Mouse (Mus musculus): ENCODE data around the gene Ust.

The Ust gene

DNA sequence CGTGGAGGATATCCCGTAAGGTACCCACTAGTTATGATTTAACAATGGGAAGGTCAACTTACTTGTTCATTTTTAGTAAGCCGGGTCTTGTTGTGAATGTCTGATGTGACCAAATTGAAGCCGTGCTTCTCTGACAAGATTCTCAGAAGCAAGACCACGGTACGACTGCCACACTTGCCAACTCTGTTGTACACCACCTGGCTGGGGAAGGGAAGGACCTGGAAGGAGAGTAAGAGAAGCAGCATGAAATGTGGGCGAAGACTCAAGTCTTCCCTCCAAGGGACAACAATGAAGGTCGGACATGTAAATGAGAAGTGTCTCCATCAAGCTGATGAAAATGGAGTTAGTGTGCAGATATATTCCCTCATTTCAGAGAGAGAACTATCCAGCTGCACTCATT is 188.6 kb downstream of the Ust start:
- in situ Hi-C loops (cut with MseI, MboI) = no loop called here

DNA sequence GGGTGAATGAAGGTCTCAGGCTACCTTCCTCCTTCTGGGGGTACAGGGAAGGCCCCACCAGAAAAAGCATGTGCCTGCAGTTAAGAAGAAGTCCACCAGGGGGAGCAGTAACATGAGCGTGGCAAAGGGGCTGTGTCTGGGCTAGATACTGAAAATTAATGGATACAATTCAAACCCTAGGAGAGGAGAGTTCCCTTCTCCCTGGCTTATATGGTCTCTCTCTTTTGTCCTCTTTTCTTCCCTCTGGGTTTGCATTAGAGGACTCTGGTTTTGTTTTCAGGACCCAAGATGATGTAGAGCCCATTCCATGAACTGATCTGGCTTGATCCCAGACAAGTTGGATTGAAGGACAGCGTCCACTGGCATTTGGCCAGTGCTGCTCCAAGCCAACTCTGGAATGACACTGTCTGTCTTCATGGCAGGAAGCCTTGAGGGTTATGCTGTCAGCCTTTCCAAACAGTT is 195.3 kb downstream of the Ust start:
- in situ Hi-C loops (cut with MseI, MboI) = no loop called here

DNA sequence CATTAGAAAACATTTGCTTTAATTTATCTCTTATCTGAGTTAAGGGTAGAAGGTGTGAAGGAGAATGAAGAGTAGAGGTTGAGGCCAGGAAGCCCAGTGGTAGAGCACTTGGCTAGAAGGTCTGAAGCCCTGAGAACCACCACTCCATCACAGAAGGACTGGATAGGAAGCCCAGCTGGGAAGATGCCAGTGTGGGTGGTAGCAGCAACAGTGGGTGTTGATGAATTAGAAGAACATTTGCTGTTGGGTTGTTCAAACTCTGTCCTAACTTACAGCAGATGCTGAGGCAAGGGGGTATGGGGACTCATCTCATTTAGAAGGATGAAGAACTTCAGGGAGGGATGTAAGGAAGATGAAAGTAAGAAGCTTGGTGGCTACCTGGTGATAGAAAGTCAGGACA is 197.9 kb downstream of the Ust start:
- in situ Hi-C loops (cut with MseI, MboI) = no loop called here

GRCm38 (mm10) chr10:8309435-8309834 is 209.2 kb downstream of the Ust start:
- in situ Hi-C loops (cut with MseI, MboI) = no loop called here

GRCm38 (mm10) chr10:8304211-8304610 is 214.4 kb downstream of the Ust start:
- in situ Hi-C loops (cut with MseI, MboI) = no loop called here

GRCm38 (mm10) chr10:8299166-8299565 is 219.5 kb downstream of the Ust start:
- in situ Hi-C loops (cut with MseI, MboI) = no loop called here

- in situ Hi-C loops (cut with MseI, MboI) = no loop called here
These were observed 221.4 kb downstream of the Ust start for GRCm38 (mm10) chr10:8297214-8297613.

GRCm38 (mm10) chr10:8290661-8291060 is 228.0 kb downstream of the Ust start:
- in situ Hi-C loops (cut with MseI, MboI) = no loop called here

DNA sequence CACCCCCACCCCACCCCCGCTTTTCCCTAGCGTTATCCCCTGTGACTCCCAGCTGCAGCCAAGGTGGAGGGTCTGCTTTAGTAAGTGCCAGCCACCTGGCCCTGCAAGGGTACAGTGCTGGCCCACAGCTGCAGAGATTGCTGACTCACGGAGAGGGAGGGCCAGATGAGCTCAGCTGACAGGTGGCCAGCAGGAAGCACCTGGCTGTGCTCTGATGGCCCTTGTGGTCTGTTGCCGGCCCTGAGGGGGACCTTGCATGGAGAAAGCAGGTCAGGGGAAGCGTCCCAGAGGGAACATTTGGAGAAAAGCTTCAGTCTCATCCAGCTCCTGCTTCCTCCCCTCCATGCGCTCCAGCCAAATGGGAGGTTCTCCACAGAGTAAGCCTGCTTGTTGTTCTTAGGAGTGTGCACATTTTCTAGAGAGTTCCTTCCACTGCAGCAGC is 231.3 kb downstream of the Ust start:
- in situ Hi-C loops (cut with MseI, MboI) = no loop called here

DNA sequence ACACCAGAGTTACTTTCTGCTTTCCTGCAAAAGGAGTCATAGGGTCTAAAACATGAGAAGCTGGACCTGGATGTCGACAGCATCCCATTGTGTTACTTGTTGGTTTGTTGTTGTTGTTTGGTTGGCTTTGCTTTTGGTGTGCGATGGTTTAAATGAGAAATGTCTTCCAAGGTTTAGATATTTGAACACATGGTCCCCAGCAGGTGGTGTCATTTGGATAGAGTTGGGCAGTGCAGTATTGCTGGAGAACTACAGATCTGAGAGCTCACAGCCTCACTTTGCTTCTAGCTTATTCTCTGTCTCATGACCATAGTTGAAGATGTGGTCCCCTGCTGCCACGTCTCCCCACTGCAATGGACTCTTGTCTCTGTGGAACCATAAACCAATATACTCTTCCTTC is 234.6 kb downstream of the Ust start:
- in situ Hi-C loops (cut with MseI, MboI) = no loop called here

- in situ Hi-C loops (cut with MseI, MboI) = no loop called here
These were observed 241.5 kb downstream of the Ust start for GRCm38 (mm10) chr10:8277094-8277493.

GRCm38 (mm10) chr10:8269681-8270080 is 248.9 kb downstream of the Ust start:
- in situ Hi-C loops (cut with MseI, MboI) = no loop called here

- in situ Hi-C loops (cut with MseI, MboI) = no loop called here
These were observed 258.9 kb downstream of the Ust start for GRCm38 (mm10) chr10:8259716-8260115.

- in situ Hi-C loops (cut with MseI, MboI) = no loop called here
These were observed 268.6 kb downstream of the Ust start for GRCm38 (mm10) chr10:8250005-8250404.

DNA sequence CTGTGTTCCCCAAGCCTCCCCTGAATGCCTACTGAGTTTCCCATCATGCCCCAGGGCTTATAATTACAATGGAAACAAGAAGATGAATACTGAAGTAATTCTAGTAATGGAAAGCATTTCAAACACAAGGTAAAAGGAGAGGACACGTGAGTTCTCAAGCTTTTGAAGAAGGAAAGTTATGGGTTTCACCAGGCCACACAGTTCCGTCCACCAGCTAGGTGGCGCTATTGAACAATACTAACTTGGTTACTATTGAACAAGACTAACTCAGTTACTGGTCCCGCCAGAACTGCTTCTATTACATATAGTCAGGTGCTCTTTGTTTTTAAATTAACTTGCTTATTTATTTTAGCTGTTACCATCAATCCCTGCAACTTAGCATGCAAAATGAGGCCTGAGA is 276.3 kb downstream of the Ust start:
- in situ Hi-C loops (cut with MseI, MboI) = no loop called here

- in situ Hi-C loops (cut with MseI, MboI) = no loop called here
These were observed 277.9 kb downstream of the Ust start for GRCm38 (mm10) chr10:8240703-8241102.

- in situ Hi-C loops (cut with MseI, MboI) = no loop called here
These were observed 278.4 kb downstream of the Ust start for GRCm38 (mm10) chr10:8240242-8240641.

DNA sequence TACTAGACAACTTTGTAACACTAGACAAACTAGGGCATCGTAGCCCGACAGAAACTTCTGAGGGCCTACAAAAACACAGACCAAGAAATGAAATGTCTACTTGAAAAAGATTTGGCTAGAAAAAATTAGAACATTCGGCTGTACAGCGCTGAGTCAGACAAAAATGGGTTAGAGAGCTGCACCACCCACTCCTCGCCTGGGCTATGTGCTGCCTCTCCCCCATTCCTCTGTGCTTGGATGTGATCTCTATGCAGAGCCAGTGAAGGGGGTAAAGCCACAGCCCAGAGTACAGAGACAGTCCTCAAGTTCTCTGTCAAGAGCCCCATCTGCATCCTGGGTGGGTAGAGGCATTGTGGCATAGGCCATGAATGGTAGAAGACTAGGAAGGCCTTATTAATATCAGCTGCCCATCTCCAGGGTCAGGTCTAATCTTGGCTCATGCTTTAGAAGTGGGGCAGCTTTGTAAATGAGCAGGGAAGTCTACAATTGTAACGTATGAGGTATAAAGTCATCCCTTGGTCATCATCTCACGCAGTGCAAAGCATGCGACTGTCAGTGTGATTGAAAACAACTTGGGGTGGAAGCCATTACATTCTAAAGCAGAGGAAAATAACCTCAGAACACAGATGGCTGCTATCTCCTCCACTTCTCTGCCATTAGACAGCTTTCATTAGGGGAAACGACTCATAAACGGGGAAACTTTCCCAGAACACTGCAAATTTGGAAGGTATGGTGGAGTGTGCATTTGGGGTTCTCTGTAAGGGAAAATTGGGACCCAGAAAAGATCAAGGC is 281.6 kb downstream of the Ust start:
- in situ Hi-C loops (cut with MseI, MboI) = loop anchor here in 1 of 2 experiments (10.0 kb wide), 1 partner anchor 352 kb away; no protein-coding TSS in a partner anchor

DNA sequence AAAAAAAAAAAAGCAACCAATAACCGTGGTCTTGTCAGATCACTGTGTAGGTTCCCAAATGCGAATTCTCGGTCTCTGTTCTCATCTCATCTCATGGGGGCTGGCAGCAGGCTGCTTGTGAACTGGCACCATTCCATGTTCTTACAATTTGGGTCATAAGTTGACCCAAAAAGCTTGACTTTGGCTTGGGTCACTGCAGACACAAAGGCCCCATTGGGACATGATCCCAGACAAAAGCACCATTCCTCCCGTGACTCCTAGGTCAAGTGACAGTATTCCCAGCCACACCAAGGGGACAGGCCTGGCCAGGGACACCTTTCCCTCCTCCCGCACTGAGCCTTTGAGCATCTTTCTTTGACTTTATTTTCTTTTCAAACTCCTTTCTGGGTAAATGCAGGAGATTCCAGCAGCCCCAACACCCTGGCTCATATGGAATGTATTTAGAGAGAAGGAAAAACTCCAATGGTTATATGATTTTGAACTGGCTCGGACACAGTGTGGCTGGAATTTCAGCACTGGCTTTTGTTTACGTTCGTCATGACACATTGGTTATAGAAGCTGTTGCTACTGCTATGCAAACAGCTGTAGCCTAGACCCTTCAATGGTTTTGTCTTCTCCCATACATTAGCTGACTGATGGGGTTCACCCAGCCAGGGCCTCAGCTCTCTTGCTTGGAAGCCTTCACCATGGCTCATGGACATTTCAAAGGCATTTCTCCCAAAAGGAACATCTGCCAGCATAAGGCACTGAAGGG is 285.3 kb downstream of the Ust start:
- in situ Hi-C loops (cut with MseI, MboI) = loop anchor here in 1 of 2 experiments (10.0 kb wide), 1 partner anchor 349 kb away; no protein-coding TSS in a partner anchor

GRCm38 (mm10) chr10:8232535-8232934 is 286.1 kb downstream of the Ust start:
- in situ Hi-C loops (cut with MseI, MboI) = loop anchor here in 1 of 2 experiments (10.0 kb wide), 1 partner anchor 348 kb away; no protein-coding TSS in a partner anchor

DNA sequence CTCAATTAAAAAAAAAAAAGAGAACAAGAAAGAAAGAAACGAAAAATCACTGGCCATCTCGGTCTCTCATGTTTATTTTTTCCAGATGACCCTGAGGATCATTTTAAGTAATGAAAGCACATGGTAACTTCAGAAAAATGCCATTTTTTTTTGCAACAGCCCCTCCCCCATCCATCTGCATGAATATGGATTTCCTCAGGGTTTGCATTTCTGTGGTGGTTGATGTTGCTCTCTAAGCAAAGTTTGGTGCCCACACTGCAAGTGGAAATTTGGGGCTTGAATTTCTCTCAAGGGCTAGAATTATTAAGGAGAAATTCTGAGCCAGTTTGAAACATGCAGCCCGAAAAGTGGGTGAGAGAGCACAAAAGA is 290.3 kb downstream of the Ust start:
- in situ Hi-C loops (cut with MseI, MboI) = no loop called here

DNA sequence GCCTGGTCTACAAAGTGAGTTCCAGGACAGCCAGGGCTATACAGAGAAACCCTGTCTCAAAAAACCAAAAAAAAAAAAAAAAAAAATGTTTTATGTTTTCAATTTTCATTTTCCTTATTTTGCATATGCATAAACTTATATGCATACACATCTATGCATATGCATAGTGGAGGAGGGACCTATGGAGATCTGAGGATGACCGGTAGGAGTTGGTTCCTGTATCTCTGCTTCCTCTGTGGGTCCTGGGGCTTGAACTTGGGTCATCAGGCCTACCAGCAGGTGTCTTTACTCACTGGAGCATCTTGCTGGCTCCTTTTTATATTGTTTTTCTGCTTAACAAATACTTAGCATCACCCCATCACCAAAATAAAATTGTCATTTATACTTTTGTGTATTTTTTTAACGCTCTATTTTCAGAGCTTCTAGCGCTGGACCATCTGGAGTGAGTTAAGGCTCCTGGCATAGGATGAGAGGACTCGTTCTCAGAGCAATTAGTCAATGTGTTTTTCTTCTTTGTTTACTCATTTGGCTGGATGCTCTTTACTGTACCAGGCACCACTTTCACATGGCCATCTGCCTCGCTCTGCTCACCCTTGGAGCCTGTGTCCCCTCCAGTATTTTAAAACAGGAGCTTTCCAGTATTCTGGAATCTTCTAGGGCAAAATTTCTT is 290.8 kb downstream of the Ust start:
- in situ Hi-C loops (cut with MseI, MboI) = no loop called here
